Mouse (Mus musculus): ENCODE measurements around the gene Pgap3. TPM values are rescaled to one million over a fixed set of nuclear protein-coding genes. Genes with fewer than 3 reads are reported as not detected.
A peak's percentile ranks its signal among the peaks of the same experiment; 100 is the strongest.

The Pgap3 gene
- polyA plus RNA-seq, 1 experiment = 52.1 TPM

DNA sequence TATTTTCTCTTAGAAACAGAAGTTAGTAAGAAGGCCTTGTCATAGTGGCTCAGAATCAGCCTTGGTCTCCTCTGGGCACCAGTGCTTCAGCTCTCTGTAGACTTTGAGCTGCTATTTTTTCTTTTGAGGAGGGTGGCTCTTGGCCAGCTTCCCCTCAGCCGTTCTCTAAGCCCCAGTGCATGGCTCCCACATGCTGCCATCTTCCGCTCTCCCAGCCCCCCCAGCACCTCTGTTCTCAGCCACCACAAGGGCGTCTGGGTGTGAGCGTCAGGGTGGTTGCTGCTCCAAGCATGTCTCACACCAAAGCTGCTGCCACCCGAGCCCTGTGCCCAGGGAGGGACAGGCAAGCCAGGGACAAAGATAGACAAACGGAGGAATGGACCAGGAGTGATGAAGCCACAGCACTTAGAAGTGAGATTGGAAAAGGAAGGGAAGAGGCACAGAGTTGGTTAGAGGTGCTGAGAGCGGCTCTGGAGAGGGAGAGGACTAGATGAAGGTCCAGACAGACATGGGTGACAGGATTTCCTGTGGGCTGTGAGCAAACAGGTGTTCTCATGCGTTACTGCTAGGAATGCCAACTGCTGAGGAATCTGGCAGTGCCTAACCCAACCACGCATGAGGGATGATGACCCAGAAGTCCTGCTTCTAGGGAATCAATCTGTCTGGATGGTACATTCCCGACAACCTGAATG, 33.0 kb downstream of the Pgap3 start:
- H3K27ac ChIP-seq (ENCODE audit: insufficient read depth, low read depth, low read length) = no peak overlapping the region
- peaks cover 1% of the 10 kb centered on the region; the same call in 1 of the 2 replicates for H3K36me3 ChIP-seq (ENCODE audit: control insufficient read depth, insufficient read depth, low read length)
- H3K4me1 ChIP-seq (ENCODE audit: control insufficient read depth, insufficient read depth, insufficient read length, low read length) = peaks cover 2% of the 10 kb centered on the region; the same call in 1 of the 2 replicates
- no peaks in the 10 kb centered on the region for H3K27me3 ChIP-seq (ENCODE audit: control insufficient read depth, insufficient read depth, low read length)
- H3K4me3 ChIP-seq (ENCODE audit: low read depth, low read length) = no peak overlapping the region
- 78% methylated on average over 10 of the region's 10 CpGs for WGBS
- TF ChIP-seq POLR2A (IDR thresholded peaks at IDR 0.05; ENCODE audit: low read depth, low read length) (no peak), CTCF (IDR thresholded peaks at IDR 0.05; ENCODE audit: extremely low read depth, insufficient read length, insufficient replicate concordance, low read depth, low read length) (no peak)

DNA sequence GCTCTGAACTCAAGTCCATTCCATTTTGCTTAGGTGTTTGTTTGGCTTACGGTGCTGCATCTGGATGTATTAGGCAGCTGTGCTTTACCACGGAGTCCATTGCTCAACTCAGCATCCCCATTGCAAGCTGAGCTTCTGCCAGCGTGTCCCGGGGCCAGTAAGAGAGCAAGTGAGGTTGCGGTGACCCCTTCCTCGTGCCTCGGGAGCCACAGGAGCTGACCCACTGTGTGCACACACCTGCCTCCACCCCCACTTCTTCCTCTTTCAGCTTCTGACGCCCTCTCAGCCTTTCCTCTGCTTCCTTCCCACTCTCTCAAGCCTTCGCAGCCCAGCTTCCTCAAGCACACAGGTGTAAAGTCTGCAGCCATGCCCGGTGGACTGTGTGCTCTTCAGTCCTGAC, 34.0 kb downstream of the Pgap3 start:
- no peak for TF ChIP-seq POLR2A (IDR thresholded peaks at IDR 0.05; ENCODE audit: low read depth, low read length)
- H3K4me1 ChIP-seq (ENCODE audit: control insufficient read depth, insufficient read depth, insufficient read length, low read length) = peaks cover 11% of the 10 kb centered on the region
- WGBS = 65% methylated on average over 10 of the region's 10 CpGs
- peaks cover 1% of the 10 kb centered on the region; the same call in 1 of the 2 replicates for H3K36me3 ChIP-seq (ENCODE audit: control insufficient read depth, insufficient read depth, low read length)
- H3K27ac ChIP-seq (ENCODE audit: insufficient read depth, low read depth, low read length) = no peak overlapping the region
- H3K4me3 ChIP-seq (ENCODE audit: low read depth, low read length) = no peak overlapping the region
- no peaks in the 10 kb centered on the region for H3K27me3 ChIP-seq (ENCODE audit: control insufficient read depth, insufficient read depth, low read length)

DNA sequence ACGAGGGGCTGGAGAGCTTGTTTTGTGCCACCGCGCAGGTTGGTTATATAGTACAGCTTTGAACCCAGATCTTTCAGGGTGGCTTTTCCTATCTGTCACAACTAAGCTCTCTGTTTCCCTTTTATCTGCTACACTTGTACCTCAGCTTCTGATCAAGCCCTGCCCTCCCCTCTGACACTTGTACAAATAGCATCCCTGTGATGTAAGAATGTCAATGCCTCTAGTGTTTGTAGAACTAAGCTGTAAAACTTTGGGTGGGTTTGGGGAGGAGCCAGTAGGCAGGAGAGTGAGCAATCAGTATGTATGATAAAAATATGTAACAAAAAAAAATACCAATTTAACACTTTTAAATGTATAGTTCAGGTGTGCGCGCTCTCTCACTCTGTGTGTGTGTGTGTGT, 35.9 kb downstream of the Pgap3 start:
- Histone ChIP-seq H3K36me3 (ENCODE audit: control insufficient read depth, insufficient read depth, low read length) (peaks cover 1% of the 10 kb centered on the region; the same call in 1 of the 2 replicates), H3K4me3 (ENCODE audit: low read depth, low read length) (no peak overlapping the region), H3K27me3 (ENCODE audit: control insufficient read depth, insufficient read depth, low read length) (no peaks in the 10 kb centered on the region), H3K4me1 (ENCODE audit: control insufficient read depth, insufficient read depth, insufficient read length, low read length) (peaks cover 15% of the 10 kb centered on the region), H3K27ac (ENCODE audit: insufficient read depth, low read depth, low read length) (no peak overlapping the region)
- TF ChIP-seq CTCF (IDR thresholded peaks at IDR 0.05; ENCODE audit: extremely low read depth, insufficient read length, insufficient replicate concordance, low read depth, low read length) = no peak
- no peak for TF ChIP-seq POLR2A (IDR thresholded peaks at IDR 0.05; ENCODE audit: low read depth, low read length)
- 81% methylated on average over 5 of the region's 5 CpGs for WGBS

DNA sequence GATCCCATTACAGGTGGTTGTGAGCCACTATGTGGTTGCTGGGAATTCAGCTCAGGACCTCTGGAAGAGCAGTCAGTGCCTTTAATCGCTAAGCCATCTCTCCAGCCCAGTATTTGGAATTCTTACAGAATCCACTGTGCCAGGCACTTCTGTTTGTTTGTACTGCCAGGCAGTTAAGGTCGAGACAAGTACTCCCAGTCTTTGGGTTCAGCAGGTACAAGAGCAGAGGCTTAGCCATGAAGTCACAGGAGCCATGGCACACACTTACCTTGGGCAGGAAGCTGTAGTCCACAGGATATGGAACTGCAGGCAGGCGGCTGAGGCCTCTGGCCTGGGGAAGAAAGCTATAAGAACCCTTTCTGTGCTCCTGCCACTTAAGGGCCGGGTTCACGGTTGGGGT, 36.5 kb downstream of the Pgap3 start:
- no peak overlapping the region for H3K27ac ChIP-seq (ENCODE audit: insufficient read depth, low read depth, low read length)
- 58% methylated on average over 5 of the region's 5 CpGs for WGBS
- TF ChIP-seq POLR2A (IDR thresholded peaks at IDR 0.05; ENCODE audit: low read depth, low read length) (no peak), CTCF (IDR thresholded peaks at IDR 0.05; ENCODE audit: extremely low read depth, insufficient read length, insufficient replicate concordance, low read depth, low read length) (no peak)
- H3K4me1 ChIP-seq (ENCODE audit: control insufficient read depth, insufficient read depth, insufficient read length, low read length) = peaks cover 17% of the 10 kb centered on the region
- H3K4me3 ChIP-seq (ENCODE audit: low read depth, low read length) = no peak overlapping the region
- no peaks in the 10 kb centered on the region for H3K27me3 ChIP-seq (ENCODE audit: control insufficient read depth, insufficient read depth, low read length)
- H3K36me3 ChIP-seq (ENCODE audit: control insufficient read depth, insufficient read depth, low read length) = peaks cover 1% of the 10 kb centered on the region; the same call in 1 of the 2 replicates

DNA sequence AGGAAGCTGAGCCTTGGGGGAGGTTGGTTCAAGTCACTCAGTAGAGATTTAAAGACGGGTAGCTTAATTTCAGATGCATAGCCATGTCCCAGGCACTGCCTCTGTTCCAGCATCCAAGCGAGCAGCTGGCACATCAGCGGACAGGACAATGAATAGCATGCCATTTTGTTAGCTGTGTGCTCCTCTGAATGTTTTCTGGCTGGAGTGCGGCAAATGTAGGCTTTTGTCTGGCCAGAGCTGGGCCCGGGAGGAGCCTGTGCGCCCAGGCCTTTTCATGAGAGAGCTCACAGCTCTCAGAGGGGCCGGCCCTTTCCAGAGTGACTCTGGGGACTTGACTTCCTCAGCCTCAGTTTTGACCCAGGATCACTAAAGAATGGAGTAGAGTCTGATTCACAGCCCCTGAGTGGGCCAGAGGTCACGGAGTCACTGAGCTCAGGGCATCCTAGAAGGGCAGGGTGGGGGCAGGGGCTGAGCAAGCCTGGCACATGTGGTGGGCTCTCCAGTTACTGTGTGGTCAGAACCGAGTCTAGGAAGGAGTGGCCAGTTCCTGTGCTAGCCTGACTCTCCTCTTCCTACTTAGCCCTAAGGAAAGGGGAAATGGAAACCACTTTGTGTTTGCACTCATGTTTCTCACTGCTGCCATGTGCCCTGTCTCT, 39.3 kb downstream of the Pgap3 start:
- H3K4me3 ChIP-seq (ENCODE audit: low read depth, low read length) = no peak overlapping the region
- H3K27ac ChIP-seq (ENCODE audit: insufficient read depth, low read depth, low read length) = peak overlapping the region; percentile 38; the same call in 1 of the 2 replicates
- TF ChIP-seq CTCF (IDR thresholded peaks at IDR 0.05; ENCODE audit: extremely low read depth, insufficient read length, insufficient replicate concordance, low read depth, low read length) (no peak), POLR2A (IDR thresholded peaks at IDR 0.05; ENCODE audit: low read depth, low read length) (no peak)
- peaks cover 9% of the 10 kb centered on the region for H3K36me3 ChIP-seq (ENCODE audit: control insufficient read depth, insufficient read depth, low read length)
- 72% methylated on average over 9 of the region's 9 CpGs for WGBS
- peaks cover 30% of the 10 kb centered on the region for H3K4me1 ChIP-seq (ENCODE audit: control insufficient read depth, insufficient read depth, insufficient read length, low read length)
- no peaks in the 10 kb centered on the region for H3K27me3 ChIP-seq (ENCODE audit: control insufficient read depth, insufficient read depth, low read length)

DNA sequence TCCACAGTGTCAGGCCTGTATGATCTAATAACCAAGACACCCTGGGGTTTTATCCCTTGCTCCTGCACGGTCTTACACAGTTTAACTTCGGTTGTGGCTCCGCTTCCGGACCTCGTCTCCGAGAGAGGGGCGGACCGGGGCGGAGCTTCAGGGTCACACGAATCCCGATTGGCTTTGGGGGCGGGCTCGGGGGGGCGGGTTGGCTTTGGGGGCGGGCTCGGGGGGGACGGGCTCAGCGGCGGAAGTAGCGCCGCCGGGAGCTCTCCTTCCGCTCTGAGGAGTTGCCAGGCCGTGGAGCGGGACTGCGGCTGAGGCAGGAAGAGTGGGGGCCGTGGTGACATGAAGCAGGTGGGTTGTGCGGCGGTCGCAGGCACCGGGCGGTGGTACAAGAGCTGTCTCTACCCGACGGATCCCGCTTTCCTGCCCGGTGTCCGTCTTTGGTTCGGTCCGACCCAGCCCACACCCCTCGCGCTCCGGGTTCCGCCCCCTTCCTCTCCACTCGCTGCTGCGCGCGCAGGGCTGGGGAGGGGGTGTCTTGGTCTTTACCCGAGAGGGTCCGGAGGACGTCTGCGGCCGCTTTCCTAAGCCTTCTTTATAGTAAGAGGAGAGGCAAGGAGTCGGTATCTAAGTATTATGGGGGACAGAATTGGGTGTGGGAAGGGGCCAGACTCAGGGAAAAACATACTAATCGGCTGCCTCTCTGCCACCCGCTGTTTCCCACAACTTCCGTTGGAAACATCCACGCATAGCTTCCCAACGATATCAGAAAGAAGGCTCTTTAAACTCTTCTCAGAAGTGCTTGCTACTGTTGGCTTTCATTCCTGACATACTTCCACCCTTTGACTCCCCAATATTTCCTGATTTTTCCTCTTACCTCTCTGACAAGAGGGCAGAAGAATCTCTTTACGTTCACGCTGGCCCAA, 41.9 kb downstream of the Pgap3 start, which contains the start of gene Stard3:
Gene Stard3, plus strand, starts transcription at position 208 of the 923 bp plus-strand sequence.
- H3K27me3 ChIP-seq (ENCODE audit: control insufficient read depth, insufficient read depth, low read length) = no peaks in the 10 kb centered on the region
- TF ChIP-seq POLR2A (IDR thresholded peaks at IDR 0.05; ENCODE audit: low read depth, low read length) (peak; percentile 86), CTCF (IDR thresholded peaks at IDR 0.05; ENCODE audit: extremely low read depth, insufficient read length, insufficient replicate concordance, low read depth, low read length) (no peak)
- H3K27ac ChIP-seq (ENCODE audit: insufficient read depth, low read depth, low read length) = peak within 1 kb of the TSS; percentile 90
- H3K36me3 ChIP-seq (ENCODE audit: control insufficient read depth, insufficient read depth, low read length) = peaks cover 17% of the 10 kb centered on the region
- H3K4me1 ChIP-seq (ENCODE audit: control insufficient read depth, insufficient read depth, insufficient read length, low read length) = peaks cover 46% of the 10 kb centered on the region
- WGBS = 1% methylated on average over 60 of the region's 60 CpGs
- H3K4me3 ChIP-seq (ENCODE audit: low read depth, low read length) = peak within 1 kb of the TSS; percentile 92
